ENCODE assay signal across 24 mouse cellular contexts in the genomic region with DNA sequence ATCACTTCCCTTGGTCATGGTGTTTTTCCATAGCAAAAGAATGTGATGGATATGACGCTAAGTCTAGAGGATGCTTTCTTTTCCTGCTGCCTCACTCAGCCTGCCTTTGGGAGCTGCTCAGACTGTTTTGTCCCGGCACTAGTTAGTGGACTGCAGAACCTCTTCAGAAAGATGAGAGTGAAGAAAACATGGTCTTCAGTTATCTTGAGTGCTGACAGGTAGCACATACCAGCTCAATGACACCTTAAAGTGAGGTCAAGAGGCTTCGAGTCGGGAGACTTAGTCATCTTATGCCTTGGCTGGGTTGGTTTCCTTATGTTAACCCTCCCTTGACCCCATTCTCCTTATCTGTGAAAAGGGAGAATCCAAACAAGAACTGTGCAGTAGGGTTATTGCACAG.
DNase-seq lines count a peak whose midpoint lies in the region; ATAC-seq and TF ChIP-seq lines count a peak whose summit lies in the region.
"Had no signal": no experiment of that assay in that cellular context is flagged by ENCODE, and none has a peak within 500 bp of the region (broad histone marks: within the 10 kb centered on the region; RNA-seq: fewer than 3 reads in every experiment).

No protein-coding gene starts in this region.

- no peak for TF ChIP-seq CTCF in heart, adult 2 months (IDR thresholded peaks at IDR 0.05)

- no peaks in the 10 kb centered on the region for H3K36me3 ChIP-seq in heart, embryonic 11.5 days (ENCODE audit: control insufficient read depth, insufficient read depth, low read length)
- H3K36me3 ChIP-seq in heart, adult 2 months (ENCODE audit: control insufficient read depth, insufficient read depth, low read length), result no peaks in the 10 kb centered on the region
- H3K36me3 ChIP-seq: embryonic facial prominence, embryonic 15.5 days; forebrain, embryonic 10.5 days; heart, embryonic 15.5 days; hindbrain, embryonic 10.5 days; intestine, embryonic 15.5 days had no signal

- TF ChIP-seq EP300 in heart, adult 2 months (IDR thresholded peaks at IDR 0.05; ENCODE audit: insufficient read depth, low read depth, low read length), result no peak

- no peaks in the 10 kb centered on the region for H3K79me2 ChIP-seq in heart, adult 2 months (replicated peaks; ENCODE audit: control insufficient read depth, insufficient read depth, low read length)

- H3K4me2 ChIP-seq in heart, embryonic 11.5 days, result no peak overlapping the region
- H3K4me2 ChIP-seq: embryonic facial prominence, embryonic 15.5 days; heart, embryonic 15.5 days; hindbrain, embryonic 14.5 days; intestine, embryonic 15.5 days had no signal

- peaks cover 69% of the 10 kb centered on the region for H3K27me3 ChIP-seq in heart, embryonic 11.5 days (ENCODE audit: control insufficient read depth, insufficient read depth, low read length)
- no peaks in the 10 kb centered on the region for H3K27me3 ChIP-seq in heart, adult 2 months (ENCODE audit: control insufficient read depth, insufficient read depth, low read length)
- H3K27me3 ChIP-seq: embryonic facial prominence, embryonic 15.5 days; intestine, embryonic 15.5 days; Patski had no signal

- 21% methylated on average over 4 of the region's 4 CpGs for WGBS in heart, embryonic 11.5 days (ENCODE audit: insufficient replicate concordance)
- 14% methylated on average over 4 of the region's 4 CpGs for WGBS in heart, adult 2 months

- intact Hi-C loops in heart, adult 2 months (cut with DNase I), result no loop called here

- H3K9me3 ChIP-seq in heart, embryonic 11.5 days (replicated peaks; ENCODE audit: control insufficient read depth, low read length), result no peaks in the 10 kb centered on the region
- H3K9me3 ChIP-seq: embryonic facial prominence, embryonic 15.5 days; forebrain, embryonic 10.5 days; heart, embryonic 15.5 days; intestine, embryonic 15.5 days had no signal

- H3K4me1 ChIP-seq in heart, embryonic 11.5 days (ENCODE audit: control insufficient read depth, insufficient read depth, low read length), result no peaks in the 10 kb centered on the region
- no peaks in the 10 kb centered on the region; the same call in 1 of the 2 replicates for H3K4me1 ChIP-seq in heart, adult 2 months (ENCODE audit: control insufficient read depth, insufficient read depth, low read length)
- H3K4me1 ChIP-seq: embryonic facial prominence, embryonic 15.5 days; forebrain, embryonic 10.5 days; heart, embryonic 15.5 days; hindbrain, embryonic 10.5 days; intestine, embryonic 15.5 days had no signal

- no peak overlapping the region for H3K27ac ChIP-seq in heart, embryonic 11.5 days (ENCODE audit: low read depth, low read length)
- H3K27ac ChIP-seq in heart, adult 2 months, result no peak overlapping the region
- H3K27ac ChIP-seq: embryonic facial prominence, embryonic 15.5 days; forebrain, embryonic 10.5 days; gastrocnemius, adult 2 months; heart, embryonic 15.5 days; hindbrain, embryonic 10.5 days; hindbrain, embryonic 14.5 days; intestine, embryonic 15.5 days had no signal

- ATAC-seq in heart, embryonic 11.5 days (replicated peaks; ENCODE audit: insufficient number of reproducible peaks, low FRiP score, low TSS enrichment), result peak; percentile 39; the same call in 1 of the 2 replicates
- ATAC-seq: activated CD4-positive, CD25-positive, alpha-beta regulatory T cell, adult 4 months; forebrain, embryonic 14.5 days; intestine, embryonic 15.5 days had no signal

- no peak overlapping the region for H3K4me3 ChIP-seq in heart, embryonic 11.5 days (ENCODE audit: low read depth, low read length)
- H3K4me3 ChIP-seq in heart, adult 2 months, result no peak overlapping the region
- H3K4me3 ChIP-seq: embryonic facial prominence, embryonic 15.5 days; erythroblast, embryonic 14.5 days; forebrain, embryonic 10.5 days; gastrocnemius, adult 2 months; heart, embryonic 15.5 days; hindbrain, embryonic 10.5 days; intestine, embryonic 15.5 days had no signal

- no peak for TF ChIP-seq POLR2A in heart, adult 2 months (IDR thresholded peaks at IDR 0.05; ENCODE audit: insufficient read depth, low read depth, low read length)

- no peak overlapping the region for H3K9ac ChIP-seq in heart, embryonic 11.5 days (ENCODE audit: low read depth, low read length)
- no peak overlapping the region for H3K9ac ChIP-seq in heart, adult 2 months (ENCODE audit: low read depth, low read length)
- H3K9ac ChIP-seq: embryonic facial prominence, embryonic 15.5 days; heart, embryonic 15.5 days; hindbrain, embryonic 14.5 days; intestine, embryonic 15.5 days had no signal

- DNase-seq in embryo, embryonic 10 days (ENCODE audit: low spot score), result peak; percentile 7
- no peak for DNase-seq in embryo, embryonic 9.5 days (ENCODE audit: extremely low spot score)
- DNase-seq in heart, adult 2 months, result no peak
- DNase-seq in lung, postnatal 25 days (ENCODE audit: low spot score), result peak; percentile 4
- no peak for DNase-seq in lung, postnatal 4 days
- DNase-seq in retina, embryonic 14.5 days (ENCODE audit: low spot score), result no peak
- DNase-seq: adrenal gland, postnatal 14 days; cerebellum, adult 11-12 months; cerebellum, adult 9-10 months; cerebellum, postnatal 36 days; gastrocnemius, adult 2 months; gastrocnemius, postnatal 25 days; kidney, adult 18-20 months had no signal

Comparison
In these comparisons a context has a peak if more than half of its experiments do, and no peak if none do; other contexts are left out.
1. DNase-seq: peak in embryo, embryonic 10 days (single experiment) and lung, postnatal 25 days (single experiment); none in embryo, embryonic 9.5 days (single experiment), heart, adult 2 months (0 of 2), lung, postnatal 4 days (0 of 2) and retina, embryonic 14.5 days (single experiment).